Mouse (Mus musculus) spleen, adult 2 months (tissue): ENCODE data around the gene Sema6c.

ENCODE experiments used
- CTCF ChIP-seq: fragments of 200-500 bp; IDR thresholded peaks from 2 replicates; pipeline ENCODE4 v1.5.1; 2011; ENCODE audit warnings: mild to moderate bottlenecking, inconsistent platforms; ENCODE audit not compliant: insufficient read depth, insufficient read length, insufficient replicate concordance; ENCODE audit errors: extremely low read depth
- POLR2A ChIP-seq: fragments of 200-500 bp; IDR thresholded peaks from 2 replicates; pipeline ENCODE4 v1.6.1; 2011; ENCODE audit warnings: low read depth, low read length, inconsistent platforms

GRCm38 (mm10) chr3:95140795-95141194 lies 19.5 kb upstream of the Sema6c start:
- TF ChIP-seq CTCF, result no peak
- TF ChIP-seq POLR2A, result no peak
